Mouse (Mus musculus): ENCODE results near the gene Timm8a2. TPM values are rescaled to one million over a fixed set of nuclear protein-coding genes. Genes with fewer than 3 reads are reported as not detected.

Gene Timm8a2
- polyA plus RNA-seq, 1 experiment from 2014 or later = not detected

Other genes starting within 250 kb of the Timm8a2 start
- gene Dock9, start 236.8 kb upstream of the Timm8a2 start, polyA plus RNA-seq (2015; fragmentation: Nextera tagmentation; extraction: Ambion mirVana) = 6.2 and 7.3 TPM in 2 replicates
- 49.3 and 56.9 TPM in 2 replicates for gene Ubac2, start 156.1 kb upstream of the Timm8a2 start, polyA plus RNA-seq (2015; fragmentation: Nextera tagmentation; extraction: Ambion mirVana)
- gene Gpr18, start 118.9 kb upstream of the Timm8a2 start, polyA plus RNA-seq (2015; fragmentation: Nextera tagmentation; extraction: Ambion mirVana) = 0.21 and 0.36 TPM in 2 replicates
- 1.0 and 1.2 TPM in 2 replicates for gene Gpr183, start 69.5 kb upstream of the Timm8a2 start, polyA plus RNA-seq (2015; fragmentation: Nextera tagmentation; extraction: Ambion mirVana)
- 112 and 118 TPM in 2 replicates for gene Tm9sf2, start 72.4 kb downstream of the Timm8a2 start, polyA plus RNA-seq (2015; fragmentation: Nextera tagmentation; extraction: Ambion mirVana)
- 12.1 and 12.7 TPM in 2 replicates for gene Clybl, start 147.0 kb downstream of the Timm8a2 start, polyA plus RNA-seq (2015; fragmentation: Nextera tagmentation; extraction: Ambion mirVana)

Data from hindbrain, embryonic 13.5 days (tissue).